Mouse (Mus musculus) cortical plate, adult 2 months (tissue): ENCODE data around the gene Gm3015.
"Not testable (repeated sequence)": the region's sequence is repeated elsewhere in the genome, so short reads cannot be mapped to it uniquely, and the experiment has no call there.

Experiments used
- CTCF ChIP-seq: fragments of 200-500 bp; IDR thresholded peaks from 2 replicates; pipeline ENCODE4 v1.5.1; 2011; ENCODE audit warnings: mild to moderate bottlenecking, control low read depth, low read length; ENCODE audit not compliant: insufficient read depth; ENCODE audit errors: extremely low read depth
- POLR2A ChIP-seq: fragments of 200-500 bp; IDR thresholded peaks from 2 replicates; pipeline ENCODE4 v1.6.1; 2011; ENCODE audit warnings: mild to moderate bottlenecking, low read length, control low read depth; ENCODE audit not compliant: insufficient read depth; ENCODE audit errors: extremely low read depth

GRCm38 (mm10) chr14:42797887-42798286, 29.3 kb upstream of the Gm3015 start, which contains the start of gene Gm10377:
- not testable (repeated sequence) for TF ChIP-seq CTCF, POLR2A
